Mouse (Mus musculus) embryonic stem cell, embryonic (primary cell): ENCODE data around the gene 2210408I21Rik.

Source experiments
- CTCF ChIA-PET, 4 experiments: fragments of 300-600 bp in 2 of 4; fragments of 350-600 bp in 2 of 4; sonication (Branson Sonifier 250); formaldehyde crosslinking; loops; one replicate each; lab custom pipeline; 2022; ENCODE audit warnings: inconsistent platforms in 2 of 4; lab: Charles Lee
- POLR2A ChIA-PET, 4 experiments: fragments of 300-600 bp in 2 of 4; fragments of 350-600 bp in 2 of 4; sonication (Branson Sonifier 250); formaldehyde crosslinking; loops; one replicate each; lab custom pipeline; 2022; ENCODE audit warnings: antibody characterized with exemption in 4 of 4, inconsistent platforms in 1 of 4; lab: Charles Lee

Gene 2210408I21Rik

DNA sequence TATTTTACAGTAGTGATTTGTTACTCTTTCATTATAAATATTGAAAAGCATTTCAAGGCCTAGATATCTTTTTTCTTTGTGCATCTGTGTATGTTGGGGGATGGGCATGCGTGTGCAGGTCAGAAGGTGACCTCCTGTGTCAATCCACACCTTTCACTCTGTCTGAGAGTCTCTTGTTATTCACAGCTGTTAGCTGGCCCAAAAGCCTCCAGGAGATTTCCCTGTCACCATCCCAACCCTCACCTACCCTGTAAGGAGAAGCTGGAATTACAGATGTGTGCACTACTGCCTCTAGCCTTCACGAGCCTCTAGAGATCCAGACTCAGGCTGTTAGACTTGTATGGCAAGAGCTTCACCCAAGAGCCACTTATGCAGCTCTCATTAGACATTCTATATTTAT is 274.5 kb downstream of the 2210408I21Rik start:
- POLR2A ChIA-PET: no interaction called here
- CTCF ChIA-PET: no interaction called here

DNA sequence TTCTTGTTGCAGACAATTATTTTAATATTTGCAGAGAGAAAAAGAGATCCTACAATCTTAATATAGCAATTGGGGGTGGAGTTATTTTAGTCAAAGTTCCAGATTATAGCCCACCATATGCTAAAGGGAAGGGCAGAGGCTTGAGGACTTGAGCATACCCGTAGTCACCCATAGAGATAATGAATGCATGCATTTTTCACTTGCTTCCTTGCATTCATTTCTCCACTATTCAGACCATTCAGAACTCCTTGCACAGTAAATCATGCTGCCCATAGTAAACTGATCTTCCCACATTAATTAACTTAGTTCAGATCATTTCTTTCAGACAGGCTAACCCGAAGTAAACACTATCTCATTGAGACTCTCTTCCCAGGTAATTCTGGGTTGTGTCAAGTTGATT is 277.5 kb downstream of the 2210408I21Rik start:
- POLR2A ChIA-PET: no interaction called here
- CTCF ChIA-PET: no interaction called here

DNA sequence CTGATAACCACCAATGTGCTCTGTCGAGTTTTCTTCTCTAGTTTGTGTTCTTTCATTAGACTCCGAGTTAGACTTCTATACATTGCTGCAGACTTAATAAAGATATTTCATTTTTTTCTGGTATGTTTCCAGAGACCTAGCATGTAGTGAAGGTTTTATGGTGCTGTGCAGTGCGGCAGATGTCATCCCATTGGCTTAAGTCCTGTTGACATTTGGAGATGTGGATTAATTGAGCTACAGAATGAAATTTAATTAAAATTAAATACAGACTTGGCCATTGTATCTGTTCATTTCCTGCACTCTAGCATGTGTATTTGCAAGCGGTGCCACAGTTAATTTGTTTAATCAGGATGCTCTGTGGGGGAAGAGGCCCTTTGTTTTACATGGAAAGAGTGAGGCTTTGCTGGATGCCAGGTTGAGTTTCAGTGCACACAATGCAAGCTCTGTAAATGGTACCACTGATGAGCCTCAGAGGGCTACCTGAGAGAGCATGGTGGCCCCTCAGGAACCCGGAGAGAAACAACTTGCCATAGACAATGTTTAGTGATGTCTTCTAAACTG is 314.7 kb downstream of the 2210408I21Rik start:
- CTCF ChIA-PET: no interaction called here
- POLR2A ChIA-PET: no interaction called here

GRCm38 (mm10) chr13:77470093-77470621 is 334.8 kb downstream of the 2210408I21Rik start:
- POLR2A ChIA-PET: no interaction called here

DNA sequence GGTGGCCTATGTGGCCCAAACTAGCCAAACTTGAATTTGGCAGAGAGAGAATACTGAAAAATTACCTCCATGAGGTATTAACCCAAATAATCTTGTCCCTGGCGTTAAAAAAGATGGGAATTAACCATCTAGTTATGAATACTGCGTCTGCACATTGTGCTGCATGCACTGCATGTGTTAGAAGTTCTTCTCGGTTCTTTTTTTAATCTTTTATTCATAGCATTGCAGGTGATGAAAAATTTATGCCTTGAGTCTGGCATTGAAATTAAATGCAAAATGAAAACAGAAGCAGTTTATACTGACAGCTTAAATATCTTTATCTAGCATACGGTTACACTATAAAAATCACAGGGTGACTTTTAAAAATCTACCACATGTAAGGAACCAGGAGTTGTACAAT is 341.1 kb downstream of the 2210408I21Rik start:
- POLR2A ChIA-PET: no interaction called here

More at GRCm38 (mm10) chr13:77470093-77470621, 334.8 kb downstream of the 2210408I21Rik start:
- CTCF ChIA-PET: no interaction called here

DNA sequence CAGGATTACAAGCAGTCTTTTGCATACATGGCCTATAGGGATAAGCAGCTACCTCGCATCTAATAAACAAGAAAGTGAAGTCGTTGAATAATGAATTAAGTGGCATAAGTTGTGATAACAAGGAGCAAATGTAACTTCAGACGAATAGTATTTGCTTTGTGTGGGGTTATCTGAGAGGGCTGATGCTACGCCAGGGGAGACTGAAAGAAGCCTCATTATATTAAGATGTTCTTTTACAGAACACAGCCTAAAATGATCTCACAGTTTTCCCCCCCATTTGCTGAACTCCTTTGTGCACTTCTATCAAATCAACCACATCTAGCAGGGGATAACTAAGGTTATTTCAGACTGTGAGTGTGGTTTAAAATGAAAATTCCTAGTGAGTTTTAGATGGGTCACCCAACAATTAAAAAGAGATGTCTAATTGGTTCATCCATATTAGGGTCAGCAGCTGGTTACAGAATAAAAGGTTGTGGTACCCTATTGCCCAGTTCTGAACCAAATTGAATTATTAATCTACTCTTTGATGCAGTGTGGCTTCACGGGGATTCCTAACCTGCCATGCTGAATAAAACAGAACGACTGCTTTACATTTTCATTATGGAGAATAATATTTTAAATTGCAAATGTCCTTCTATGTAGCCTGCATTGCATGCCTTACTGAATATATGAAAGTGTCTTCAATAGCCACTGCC is 343.2 kb downstream of the 2210408I21Rik start:
- POLR2A ChIA-PET: interaction anchor here in 1 of 4 experiments (0.6 kb wide), 1 partner anchor 11 kb away, joined by 3 read pairs; no protein-coding TSS in a partner anchor
- CTCF ChIA-PET: no interaction called here

More for the DNA sequence above, 341.1 kb downstream of the 2210408I21Rik start:
- CTCF ChIA-PET: no interaction called here

DNA sequence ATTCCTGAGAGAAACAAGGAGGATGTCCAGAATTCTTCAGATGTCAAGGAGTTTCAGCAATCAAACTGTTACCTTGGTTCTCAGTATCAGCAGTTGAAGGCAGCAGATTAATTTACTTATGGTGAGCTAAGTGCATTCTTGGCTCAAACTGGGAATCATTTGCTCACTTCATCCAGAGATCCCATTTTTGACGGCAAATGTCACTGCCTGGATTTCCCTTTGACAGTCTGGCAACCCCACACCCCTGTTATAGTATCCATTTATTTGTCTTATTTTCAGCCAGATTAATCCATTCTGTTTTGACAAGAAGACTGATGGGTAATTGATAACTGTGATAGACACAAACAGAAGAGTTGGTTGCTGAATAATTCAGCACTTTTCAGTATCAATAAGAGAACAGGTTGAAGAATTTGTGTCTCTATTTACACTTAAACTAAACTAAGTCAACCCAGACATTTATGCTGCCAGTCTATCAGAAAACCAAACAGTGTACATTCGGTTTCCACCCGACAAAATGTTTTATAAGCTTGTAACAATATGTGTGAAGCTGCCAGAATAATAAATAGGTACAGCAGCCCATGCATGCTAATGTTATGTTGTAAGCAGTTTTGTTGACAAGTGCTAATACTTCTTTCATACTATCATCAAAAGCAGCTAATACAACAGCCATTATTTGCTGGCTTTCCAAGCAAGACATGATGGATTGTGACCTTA is 354.8 kb downstream of the 2210408I21Rik start:
- CTCF ChIA-PET: no interaction called here
- POLR2A ChIA-PET: no interaction called here

DNA sequence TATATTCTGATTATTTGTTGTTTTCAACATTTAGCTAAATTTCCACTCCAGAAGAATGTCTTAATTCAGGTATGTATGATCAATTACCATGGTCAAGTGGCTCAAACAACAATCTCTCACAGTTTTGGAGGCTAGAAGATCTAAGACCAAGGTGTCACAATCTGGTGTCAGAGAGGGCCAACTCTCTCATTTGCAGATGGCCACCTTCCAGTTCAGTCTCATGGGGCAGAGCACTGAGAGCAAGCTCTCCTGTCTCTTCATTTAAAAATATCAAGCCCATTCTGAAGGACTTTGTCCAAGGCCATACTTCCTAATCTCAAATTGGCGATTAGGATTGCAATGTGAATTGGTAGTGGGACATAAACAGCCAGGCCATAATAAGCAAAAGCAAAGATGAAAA is 378.7 kb downstream of the 2210408I21Rik start:
- POLR2A ChIA-PET: no interaction called here
- CTCF ChIA-PET: no interaction called here

DNA sequence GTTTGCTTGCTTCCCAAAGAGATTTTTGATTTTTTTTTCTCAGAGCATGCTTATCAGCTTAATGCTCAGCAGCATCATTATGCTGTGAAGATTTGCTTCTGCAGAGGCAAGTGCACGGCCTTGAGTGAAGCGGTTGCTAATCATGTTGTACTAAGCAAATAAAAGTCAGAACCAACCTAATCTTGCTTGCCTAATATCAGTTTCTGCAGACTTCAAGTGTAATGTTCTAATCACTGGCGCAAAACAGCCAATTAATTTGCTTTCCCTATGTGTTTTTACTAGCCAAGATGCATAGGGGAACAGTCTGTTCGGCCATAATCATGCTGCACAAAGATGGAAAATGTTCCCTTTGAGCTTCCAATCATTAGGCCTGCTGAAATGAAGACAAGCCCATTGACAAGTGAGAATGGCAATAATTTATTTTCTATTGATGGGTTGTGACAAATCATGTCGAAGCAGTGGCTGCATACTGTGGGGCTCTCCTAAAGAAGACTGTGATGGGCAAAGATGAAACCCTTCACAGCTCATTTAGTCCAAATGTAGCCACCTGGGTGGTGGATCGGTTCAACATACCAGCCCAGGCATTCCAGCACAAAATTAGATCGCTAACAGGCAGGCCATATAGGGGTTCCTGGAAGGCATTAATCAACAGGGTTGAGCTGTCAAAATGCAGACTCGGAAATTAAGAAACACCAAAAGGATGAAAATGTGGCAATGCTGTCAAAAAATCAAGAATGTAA is 393.8 kb downstream of the 2210408I21Rik start:
- CTCF ChIA-PET: no interaction called here
- POLR2A ChIA-PET: no interaction called here

- ChIA-PET POLR2A (no interaction called here), CTCF (no interaction called here)
Measured at GRCm38 (mm10) chr13:77529760-77530159, 394.4 kb downstream of the 2210408I21Rik start.

DNA sequence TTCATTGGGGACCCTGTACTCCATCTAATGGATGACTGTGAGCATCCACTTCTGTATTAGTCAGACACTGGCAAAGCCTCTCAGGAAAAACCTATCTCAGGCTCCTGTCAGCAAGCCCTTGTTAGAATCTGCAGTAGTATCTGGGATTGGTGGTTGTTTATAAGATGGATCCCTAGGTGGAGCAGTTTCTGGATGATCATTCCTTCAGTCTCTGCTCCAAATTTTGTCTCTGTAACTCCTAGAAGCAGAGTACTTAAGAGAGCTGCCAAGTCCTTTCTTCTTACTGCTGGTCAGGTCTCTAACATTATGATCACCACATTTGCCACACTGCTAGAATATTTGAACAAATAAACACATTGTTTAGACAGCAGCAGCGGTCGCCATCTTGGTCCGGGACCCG is 402.1 kb downstream of the 2210408I21Rik start:
- ChIA-PET POLR2A (interaction anchor here in 1 of 4 experiments (0.8 kb wide), 1 partner anchor 35 kb away, joined by 4 read pairs; no protein-coding TSS in a partner anchor), CTCF (no interaction called here)

GRCm38 (mm10) chr13:77547486-77548385 is 412.4 kb downstream of the 2210408I21Rik start:
- ChIA-PET POLR2A (no interaction called here), CTCF (no interaction called here)

DNA sequence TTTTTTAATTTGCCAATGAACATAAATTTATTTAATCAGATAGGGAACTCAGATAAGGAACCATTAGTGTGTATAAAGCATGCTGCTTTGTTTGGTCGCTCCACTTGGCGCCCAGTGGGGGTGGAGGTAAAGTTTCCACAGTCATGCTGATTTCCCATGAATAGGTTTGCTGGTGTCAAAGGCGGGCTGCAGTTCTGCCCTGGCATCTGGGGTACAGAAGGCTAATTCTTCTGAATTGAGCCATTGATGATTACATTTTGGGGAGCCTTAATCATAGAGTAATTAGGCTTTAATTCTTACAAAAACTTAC is 413.0 kb downstream of the 2210408I21Rik start:
- ChIA-PET POLR2A (no interaction called here), CTCF (no interaction called here)

- ChIA-PET CTCF (no interaction called here), POLR2A (no interaction called here)
Measured at GRCm38 (mm10) chr13:77548750-77549149, 413.4 kb downstream of the 2210408I21Rik start.

GRCm38 (mm10) chr13:77594011-77594410 is 458.7 kb downstream of the 2210408I21Rik start:
- ChIA-PET CTCF (no interaction called here), POLR2A (no interaction called here)

DNA sequence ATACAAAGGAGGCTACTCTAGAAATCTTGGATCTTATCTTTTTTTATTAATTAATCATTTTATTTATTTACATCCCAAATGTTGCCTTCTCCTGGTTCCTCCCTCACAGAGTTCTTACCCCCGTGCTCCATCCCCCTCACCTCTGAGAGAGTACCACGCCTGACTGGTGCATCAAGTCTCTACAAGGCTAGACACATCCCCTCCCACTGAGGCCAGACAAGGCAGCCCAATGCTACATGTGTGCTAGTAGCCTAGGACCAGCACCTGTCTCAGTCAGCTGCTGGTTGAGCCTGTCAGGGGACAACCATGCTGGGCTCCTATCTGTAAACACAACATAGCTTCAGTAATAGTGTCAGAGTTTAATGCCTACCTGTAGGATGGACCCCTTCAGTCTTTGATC is 480.0 kb downstream of the 2210408I21Rik start:
- CTCF ChIA-PET: no interaction called here

More for the DNA sequence above, 480.0 kb downstream of the 2210408I21Rik start:
- POLR2A ChIA-PET: no interaction called here
